Mouse (Mus musculus) ES-Bruce4 (cell line): ENCODE results near the gene Tas2r131. TPM values are rescaled to one million over a fixed set of nuclear protein-coding genes. Genes with fewer than 3 reads are reported as not detected.
"Not testable (repeated sequence)": the region's sequence is repeated elsewhere in the genome, so short reads cannot be mapped to it uniquely, and the experiment has no call there.

Source experiments
- H3K27ac ChIP-seq: 2 replicates; pipeline ENCODE4 v1.5.1; 2012; ENCODE audit warnings: low read length, inconsistent platforms; ENCODE audit not compliant: insufficient read depth
- H3K27me3 ChIP-seq: 2 replicates; pipeline ENCODE4 v1.6.1; 2012; ENCODE audit warnings: mild to moderate bottlenecking, low read length, inconsistent platforms; ENCODE audit not compliant: control insufficient read depth, poor library complexity, insufficient read depth, severe bottlenecking
- H3K36me3 ChIP-seq: 2 replicates; pipeline ENCODE4 v1.6.1; 2012; ENCODE audit warnings: inconsistent platforms, mild to moderate bottlenecking, low read length, moderate library complexity; ENCODE audit not compliant: control insufficient read depth, poor library complexity, insufficient read depth, severe bottlenecking
- H3K4me1 ChIP-seq: one replicate; pipeline ENCODE4 v1.8.1; 2011; ENCODE audit warnings: low read length; ENCODE audit not compliant: control insufficient read depth, insufficient read depth
- H3K4me3 ChIP-seq: 2 replicates; pipeline ENCODE4 v1.5.1; 2011; ENCODE audit warnings: low read depth, mild to moderate bottlenecking, low read length
- H3K9ac ChIP-seq: 2 replicates; pipeline ENCODE4 v1.6.1; 2012; ENCODE audit warnings: low read depth, mild to moderate bottlenecking, inconsistent platforms; ENCODE audit not compliant: poor library complexity, severe bottlenecking
- H3K9me3 ChIP-seq: replicated peaks from 2 replicates; pipeline ENCODE4 v1.6.1; 2012; ENCODE audit warnings: mild to moderate bottlenecking, low read length, inconsistent platforms; ENCODE audit not compliant: control insufficient read depth, poor library complexity, insufficient read depth, severe bottlenecking
- CTCF ChIP-seq: IDR thresholded peaks from one replicate; pipeline ENCODE4 v1.8.1; 2011; ENCODE audit warnings: low read depth, low read length
- EP300 ChIP-seq: IDR thresholded peaks from 2 replicates; pipeline ENCODE4 v1.6.1; 2011; ENCODE audit warnings: low read depth, low read length; ENCODE audit not compliant: insufficient read depth
- POLR2A ChIP-seq: IDR thresholded peaks from one replicate; pipeline ENCODE4 v1.8.1; 2011; ENCODE audit warnings: low read length; ENCODE audit not compliant: insufficient read depth
- polyA plus RNA-seq: library from polyadenylated mRNA; stranded (reverse); fragments of >200 nt; gene quantifications from 2 replicates; pipeline ENCODE4 v1.2.4, GENCODE M21; 2011; ENCODE audit warnings: low read depth; ENCODE audit not compliant: missing spikeins, insufficient read depth, insufficient read length

Tas2r131 gene
- polyA plus RNA-seq, result not detected in 2 replicates

DNA sequence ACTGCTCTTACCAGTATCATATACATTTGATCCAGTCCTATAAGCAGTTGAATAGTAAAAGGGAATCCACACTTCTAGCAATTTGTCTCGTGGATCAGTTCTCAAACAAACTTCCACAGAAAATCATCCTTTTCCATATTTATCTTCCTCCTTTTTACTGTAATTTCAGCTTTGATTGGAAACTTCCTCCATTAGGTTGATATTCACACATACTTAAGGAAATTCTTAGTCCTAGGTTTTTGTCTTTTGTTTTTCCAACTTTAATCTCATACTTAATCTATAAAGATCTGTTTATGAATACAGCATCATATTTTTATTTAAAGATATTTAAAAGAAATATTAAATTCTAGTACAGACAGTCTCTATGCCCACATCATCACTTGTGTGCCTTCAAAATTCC, at the start of gene Tas2r131:
Gene Tas2r131, minus strand, starts transcription at position 101 of the 400 bp plus-strand sequence.
- TF ChIP-seq EP300, result no peak
- TF ChIP-seq CTCF, result no peak
- TF ChIP-seq POLR2A, result no peak
- no peaks in the 10 kb centered on the region for H3K36me3 ChIP-seq
- no peak within 1 kb of the TSS for H3K27ac ChIP-seq
- no peaks in the 10 kb centered on the region for H3K4me1 ChIP-seq
- no peak within 1 kb of the TSS for H3K4me3 ChIP-seq
- no peak within 1 kb of the TSS for H3K9ac ChIP-seq
- H3K9me3 ChIP-seq, result no peaks in the 10 kb centered on the region
- no peaks in the 10 kb centered on the region for H3K27me3 ChIP-seq

DNA sequence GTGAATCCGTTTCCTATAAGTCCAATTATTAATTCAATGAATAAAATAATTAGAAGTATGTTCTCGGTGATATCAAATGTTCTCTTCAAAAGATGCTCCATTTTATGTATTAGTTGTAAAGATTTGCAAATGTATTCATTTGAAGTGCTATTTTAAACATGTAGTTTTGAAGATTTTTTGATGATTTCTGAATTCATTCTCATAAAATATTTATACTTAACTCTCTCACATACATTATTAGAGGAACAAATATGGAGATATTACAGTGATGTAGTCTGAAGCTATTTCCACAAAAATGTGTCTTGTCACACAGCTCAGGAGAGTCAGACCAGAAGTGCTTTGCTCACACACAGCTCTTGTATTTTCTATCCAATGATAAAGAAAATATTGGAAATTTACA, 23.1 kb upstream of the Tas2r131 start, which contains the start of gene Tas2r109:
Gene Tas2r109, minus strand, starts transcription at position 101 of the 400 bp plus-strand sequence.
- no peaks in the 10 kb centered on the region for H3K4me1 ChIP-seq
- H3K36me3 ChIP-seq, result no peaks in the 10 kb centered on the region
- TF ChIP-seq EP300, result no peak
- no peak for TF ChIP-seq POLR2A
- no peak for TF ChIP-seq CTCF
- no peak within 1 kb of the TSS for H3K27ac ChIP-seq
- no peak within 1 kb of the TSS for H3K9ac ChIP-seq
- H3K4me3 ChIP-seq, result no peak within 1 kb of the TSS
- H3K9me3 ChIP-seq, result no peaks in the 10 kb centered on the region
- H3K27me3 ChIP-seq, result no peaks in the 10 kb centered on the region

DNA sequence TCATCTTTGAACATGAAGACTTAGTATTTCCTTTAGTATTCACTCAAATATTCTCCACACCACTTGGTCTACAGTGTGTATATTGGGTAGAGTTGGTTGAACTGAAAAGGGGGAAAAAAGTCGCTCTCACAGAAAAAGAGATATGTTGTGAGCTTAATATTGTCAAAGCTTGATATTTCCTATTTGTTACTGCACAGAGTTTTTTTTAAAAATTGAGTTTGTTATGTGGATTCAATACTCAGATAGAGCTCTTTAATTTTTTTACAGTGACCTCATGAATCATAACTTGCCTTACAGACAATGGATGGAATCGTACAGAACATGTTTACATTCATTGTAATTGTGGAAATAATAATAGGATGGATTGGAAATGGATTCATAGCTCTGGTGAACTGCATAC, 6.9 kb downstream of the Tas2r131 start, which contains the start of gene Tas2r129:
Gene Tas2r129, plus strand, starts transcription at position 301 of the 400 bp plus-strand sequence.
- no peak for TF ChIP-seq POLR2A
- TF ChIP-seq EP300, result no peak
- no peak for TF ChIP-seq CTCF
- no peak within 1 kb of the TSS for H3K27ac ChIP-seq
- H3K36me3 ChIP-seq, result no peaks in the 10 kb centered on the region
- no peaks in the 10 kb centered on the region for H3K4me1 ChIP-seq
- no peak within 1 kb of the TSS for H3K9ac ChIP-seq
- no peak within 1 kb of the TSS for H3K4me3 ChIP-seq
- H3K9me3 ChIP-seq, result no peaks in the 10 kb centered on the region
- H3K27me3 ChIP-seq, result no peaks in the 10 kb centered on the region

DNA sequence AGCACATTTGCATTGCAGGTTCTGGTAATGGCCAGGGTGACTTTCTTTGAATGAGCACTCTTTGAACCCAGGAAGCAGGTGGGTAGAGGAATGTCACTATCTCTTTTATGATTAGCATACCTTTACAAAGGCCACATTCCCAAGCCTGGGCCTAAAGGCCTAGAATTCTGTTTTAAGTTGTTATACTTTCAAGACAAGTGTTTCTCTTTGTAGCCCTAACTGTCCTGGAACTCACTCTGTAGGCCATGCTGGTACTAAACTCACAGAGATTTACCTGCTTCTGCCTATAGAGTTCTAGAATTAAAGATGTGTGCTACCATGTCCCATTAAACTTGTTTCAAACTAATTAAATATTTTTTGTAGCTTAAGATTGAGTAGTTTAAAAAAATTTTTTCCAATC, 16.3 kb downstream of the Tas2r131 start:
- H3K27ac ChIP-seq, H3K4me3 ChIP-seq, H3K9ac ChIP-seq, H3K9me3 ChIP-seq, H3K4me1 ChIP-seq, H3K36me3 ChIP-seq, H3K27me3 ChIP-seq: not testable (repeated sequence)

DNA sequence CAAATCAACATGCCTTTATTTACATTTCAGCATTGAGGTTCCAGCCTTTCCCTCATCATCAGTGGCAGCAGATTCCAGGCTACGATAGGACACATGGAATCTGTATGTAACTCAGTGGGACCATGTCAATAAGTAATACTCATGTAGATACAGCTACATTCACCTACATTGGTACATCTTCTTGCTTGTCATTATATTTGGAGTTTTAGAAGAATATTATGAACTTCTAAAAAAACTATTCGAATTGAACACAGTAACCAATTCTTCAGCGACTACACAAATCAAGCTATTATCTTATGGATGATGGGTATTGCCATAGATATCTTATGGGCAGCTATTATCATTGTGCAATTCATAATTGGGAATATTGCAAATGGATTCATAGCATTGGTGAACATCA, 48.4 kb downstream of the Tas2r131 start, which contains the start of gene Tas2r125:
Gene Tas2r125, plus strand, starts transcription at position 301 of the 400 bp plus-strand sequence.
- TF ChIP-seq CTCF, result no peak
- no peak for TF ChIP-seq POLR2A
- no peak for TF ChIP-seq EP300
- Histone ChIP-seq H3K9me3 (no peaks in the 10 kb centered on the region), H3K36me3 (no peaks in the 10 kb centered on the region), H3K27ac (no peak within 1 kb of the TSS), H3K4me3 (no peak within 1 kb of the TSS), H3K27me3 (no peaks in the 10 kb centered on the region), H3K9ac (no peak within 1 kb of the TSS), H3K4me1 (no peaks in the 10 kb centered on the region)

Other genes starting within 250 kb of the Tas2r131 start
- not detected in 2 replicates for gene Tas2r122, start 246.0 kb downstream of the Tas2r131 start, polyA plus RNA-seq
- not detected in 2 replicates for gene Tas2r115, start 219.9 kb downstream of the Tas2r131 start, polyA plus RNA-seq
- not detected in 2 replicates for gene Tas2r124, start 203.2 kb downstream of the Tas2r131 start, polyA plus RNA-seq
- not detected in 2 replicates for gene Tas2r102, start 195.8 kb downstream of the Tas2r131 start, polyA plus RNA-seq
- gene Tas2r136, start 179.8 kb downstream of the Tas2r131 start, polyA plus RNA-seq, result not detected in 2 replicates
- not detected in 2 replicates for gene Tas2r117, start 155.1 kb downstream of the Tas2r131 start, polyA plus RNA-seq
- not detected in 2 replicates for gene Tas2r123, start 110.8 kb downstream of the Tas2r131 start, polyA plus RNA-seq
- not detected in 2 replicates for gene Tas2r116, start 102.5 kb downstream of the Tas2r131 start, polyA plus RNA-seq
- not detected in 2 replicates for gene Tas2r110, start 89.9 kb downstream of the Tas2r131 start, polyA plus RNA-seq
- not detected in 2 replicates for gene Tas2r113, start 64.9 kb downstream of the Tas2r131 start, polyA plus RNA-seq
- gene Tas2r125, start 48.3 kb downstream of the Tas2r131 start, polyA plus RNA-seq, result not detected in 2 replicates
- gene Tas2r129, start 6.8 kb downstream of the Tas2r131 start, polyA plus RNA-seq, result not detected in 2 replicates
- not detected in 2 replicates for gene Tas2r109, start 23.0 kb upstream of the Tas2r131 start, polyA plus RNA-seq
- gene Tas2r103, start 79.2 kb upstream of the Tas2r131 start, polyA plus RNA-seq, result not detected in 2 replicates
- gene Tas2r140, start 97.9 kb upstream of the Tas2r131 start, polyA plus RNA-seq, result not detected in 2 replicates
- gene Smim10l1, start 147.0 kb upstream of the Tas2r131 start, polyA plus RNA-seq, result 10.8 and 11.0 TPM in 2 replicates